Mouse (Mus musculus): Measurements from ENCODE around the gene Arhgap1.

GRCm38 (mm10) chr2:91636727-91637338, 12.8 kb upstream of the Arhgap1 start:
- no peak for TF ChIP-seq CTCF (IDR thresholded peaks at IDR 0.05; ENCODE audit: low read depth, low read length)
- TF ChIP-seq TAL1 (conservative IDR thresholded peaks at IDR 0.05; ENCODE audit: low read depth, low read length): no peak

Data from G1E (cell line).